Mouse (Mus musculus) embryonic fibroblast, embryonic 13.5 days (primary cell): ENCODE results near the gene Ntm.

Experiments
- CTCF ChIP-seq: IDR thresholded peaks from 2 replicates; pipeline ENCODE4 v1.5.1; 2011; ENCODE audit warnings: mild to moderate bottlenecking, control low read depth, low read length, moderate library complexity, borderline replicate concordance; ENCODE audit not compliant: insufficient read depth
- POLR2A ChIP-seq: IDR thresholded peaks from 2 replicates; pipeline ENCODE4 v1.6.1; 2011; ENCODE audit warnings: low read depth, mild to moderate bottlenecking, control low read depth, low read length, moderate library complexity

GRCm38 (mm10) chr9:28999951-29000351, 963.0 kb downstream of the Ntm start:
- TF ChIP-seq CTCF = no peak
- no peak for TF ChIP-seq POLR2A
